Mouse (Mus musculus): ENCODE measurements around the gene Olfr583.

The Olfr583 gene

GRCm38 (mm10) chr7:103051000-103051399 is at the start of gene Olfr583:
TSS of gene Olfr583 (plus strand) at chr7:103051300.
- Histone ChIP-seq H3K36me3 (ENCODE audit: control insufficient read depth, insufficient read depth, low read length, poor library complexity, severe bottlenecking) (no peaks in the 10 kb centered on the region), H3K27me3 (ENCODE audit: control insufficient read depth, insufficient read depth, low read length, poor library complexity, severe bottlenecking) (no peaks in the 10 kb centered on the region)
- no peak for DNase-seq (ENCODE audit: low read depth, low spot score)

DNA sequence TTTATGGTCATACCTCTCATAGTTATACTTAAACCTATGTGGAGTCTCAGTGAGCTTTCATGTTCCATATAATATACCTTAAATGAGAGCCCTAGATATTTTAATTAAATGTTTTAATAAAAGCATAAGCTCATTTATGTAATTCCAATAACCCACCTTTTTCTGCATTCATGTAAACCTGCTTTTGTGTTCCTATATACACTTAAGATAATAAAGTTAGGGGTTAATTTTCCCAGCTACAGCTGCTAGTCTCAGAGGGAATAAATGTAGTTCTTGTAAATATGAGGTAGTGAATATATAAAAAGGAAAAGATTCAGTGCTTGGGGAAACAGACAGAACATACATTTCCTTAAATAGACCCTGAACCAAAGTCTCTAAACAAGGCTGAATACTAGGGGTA is 13.4 kb upstream of the Olfr583 start, which contains the start of gene Olfr582:
Gene Olfr582, plus strand, starts transcription at position 301 of the 400 bp plus-strand sequence.
- no peaks in the 10 kb centered on the region for H3K27me3 ChIP-seq (ENCODE audit: control insufficient read depth, insufficient read depth, low read length, poor library complexity, severe bottlenecking)
- no peaks in the 10 kb centered on the region for H3K36me3 ChIP-seq (ENCODE audit: control insufficient read depth, insufficient read depth, low read length, poor library complexity, severe bottlenecking)
- no peak for DNase-seq (ENCODE audit: low read depth, low spot score)

- H3K27me3 ChIP-seq (ENCODE audit: control insufficient read depth, insufficient read depth, low read length, poor library complexity, severe bottlenecking) = no peaks in the 10 kb centered on the region
- no peaks in the 10 kb centered on the region for H3K36me3 ChIP-seq (ENCODE audit: control insufficient read depth, insufficient read depth, low read length, poor library complexity, severe bottlenecking)
- DNase-seq (ENCODE audit: low read depth, low spot score) = no peak
Measured at GRCm38 (mm10) chr7:103081585-103081984, 30.5 kb downstream of the Olfr583 start, which contains the start of gene Olfr584. TSS of gene Olfr584 (plus strand) at chr7:103081885.

DNA sequence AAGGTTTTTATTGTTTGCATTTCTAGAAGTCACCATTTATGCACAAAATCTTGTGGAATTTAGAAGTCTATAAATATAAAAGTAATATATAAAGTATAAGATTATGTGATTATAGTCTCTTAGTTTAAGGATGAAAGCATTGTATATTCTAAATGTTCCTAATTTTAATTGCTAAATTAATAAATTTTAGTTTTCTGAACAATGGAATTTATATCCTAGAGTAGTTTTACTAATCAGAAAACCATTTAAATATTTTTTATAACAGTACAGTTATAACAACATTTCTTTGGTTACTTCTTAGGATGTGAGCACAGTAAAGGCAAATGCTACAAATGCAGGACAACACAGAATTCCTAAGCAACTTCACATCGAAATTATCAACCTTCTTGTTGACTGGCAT is 46.3 kb downstream of the Olfr583 start, which contains the start of gene Olfr585:
Gene Olfr585, plus strand, starts transcription at position 301 of the 400 bp plus-strand sequence.
- DNase-seq (ENCODE audit: low read depth, low spot score) = no peak
- H3K36me3 ChIP-seq (ENCODE audit: control insufficient read depth, insufficient read depth, low read length, poor library complexity, severe bottlenecking) = no peaks in the 10 kb centered on the region
- no peaks in the 10 kb centered on the region for H3K27me3 ChIP-seq (ENCODE audit: control insufficient read depth, insufficient read depth, low read length, poor library complexity, severe bottlenecking)

All from splenic B cell, adult 2 months (primary cell).